Mouse (Mus musculus) limb, embryonic 15.5 days (tissue): ENCODE measurements at regions not wholly inside any gene's neighbourhood (a gene's known extent, or its start where the extent isn't known, plus 50 kb on each side); places are given as distances from the start of the nearest gene placed in this dataset.
A peak's percentile ranks its signal among the peaks of the same experiment; 100 is the strongest.

Experiments used
- ATAC-seq: fragments of 200-750 bp; cut with Nextera tagmentation; 2 replicates; pipeline ENCODE4 v1.8.0; 2017; ENCODE audit warnings: low read depth, moderate TSS enrichment; ENCODE audit not compliant: insufficient number of reproducible peaks, low FRiP score, low TSS enrichment
- H3K27ac ChIP-seq: fragments of 300-500 bp; sonication (generic); 2 replicates; pipeline ENCODE4 v1.5.1; 2015; ENCODE audit warnings: moderate library complexity, mild to moderate bottlenecking, inconsistent platforms
- H3K27me3 ChIP-seq: fragments of 300-500 bp; sonication (generic); 2 replicates; pipeline ENCODE4 v1.6.1; 2015; ENCODE audit warnings: inconsistent platforms
- H3K36me3 ChIP-seq: fragments of 300-500 bp; sonication (generic); 2 replicates; pipeline ENCODE4 v1.6.1; 2015; ENCODE audit warnings: inconsistent platforms
- H3K4me1 ChIP-seq: fragments of 300-500 bp; sonication (generic); 2 replicates; pipeline ENCODE4 v1.6.1; 2015; ENCODE audit warnings: inconsistent platforms
- H3K4me2 ChIP-seq: fragments of 300-500 bp; sonication (generic); 2 replicates; pipeline ENCODE4 v1.6.1; 2015; ENCODE audit warnings: mild to moderate bottlenecking, inconsistent platforms
- H3K4me3 ChIP-seq: fragments of 300-500 bp; sonication (generic); 2 replicates; pipeline ENCODE4 v1.5.1; 2015; ENCODE audit warnings: mild to moderate bottlenecking, inconsistent platforms
- H3K9ac ChIP-seq: fragments of 300-500 bp; sonication (generic); 2 replicates; pipeline ENCODE4 v1.6.1; 2015; ENCODE audit warnings: inconsistent platforms
- H3K9me3 ChIP-seq: fragments of 300-500 bp; sonication (generic); 2 replicates; pipeline ENCODE4 v1.6.1; 2016; ENCODE audit warnings: inconsistent platforms
- WGBS: fragments of 180-500 bp; shearing (Covaris S2); methylation state at CpG from one replicate; pipeline ENCODE4 v1.1.7; 2015; 5-methylcytosine and 5-hydroxymethylcytosine counted together

- Histone ChIP-seq H3K27ac (no peak overlapping the region), H3K36me3 (no peaks in the 10 kb centered on the region), H3K4me2 (no peak overlapping the region), H3K9me3 (no peaks in the 10 kb centered on the region), H3K27me3 (no peaks in the 10 kb centered on the region), H3K4me3 (no peak overlapping the region), H3K4me1 (no peaks in the 10 kb centered on the region), H3K9ac (no peak overlapping the region)
- 44% methylated on average over 6 of the region's 6 CpGs for WGBS
- ATAC-seq = no peak
Measured at GRCm38 (mm10) chr7:40680993-40681392, 217.1 kb upstream of the Vstm2b start.

GRCm38 (mm10) chr7:40683176-40683575, 215.0 kb upstream of the Vstm2b start:
- ATAC-seq = no peak
- WGBS = 52% methylated on average over 1 of the region's 1 CpGs

GRCm38 (mm10) chr7:40683641-40684040, 214.5 kb upstream of the Vstm2b start:
- H3K27ac ChIP-seq = no peak overlapping the region
- no peak overlapping the region for H3K4me2 ChIP-seq
- no peak for ATAC-seq
- H3K9ac ChIP-seq = no peak overlapping the region
- no peak overlapping the region for H3K4me3 ChIP-seq
- no peaks in the 10 kb centered on the region for H3K27me3 ChIP-seq
- H3K36me3 ChIP-seq = no peaks in the 10 kb centered on the region
- H3K4me1 ChIP-seq = no peaks in the 10 kb centered on the region
- no peaks in the 10 kb centered on the region for H3K9me3 ChIP-seq
- WGBS = 54% methylated on average over 3 of the region's 3 CpGs

More at GRCm38 (mm10) chr7:40683176-40683575, 215.0 kb upstream of the Vstm2b start:
- no peak overlapping the region for H3K4me2 ChIP-seq
- no peak overlapping the region for H3K9ac ChIP-seq
- H3K4me1 ChIP-seq = no peaks in the 10 kb centered on the region
- no peak overlapping the region for H3K27ac ChIP-seq
- no peak overlapping the region for H3K4me3 ChIP-seq
- no peaks in the 10 kb centered on the region for H3K9me3 ChIP-seq
- H3K36me3 ChIP-seq = no peaks in the 10 kb centered on the region
- H3K27me3 ChIP-seq = no peaks in the 10 kb centered on the region

- ATAC-seq = no peak
Measured at GRCm38 (mm10) chr7:40687005-40687404, 211.1 kb upstream of the Vstm2b start.

GRCm38 (mm10) chr7:40688546-40688945, 209.6 kb upstream of the Vstm2b start:
- WGBS = 41% methylated on average over 4 of the region's 4 CpGs
- Histone ChIP-seq H3K27me3 (no peaks in the 10 kb centered on the region), H3K27ac (no peak overlapping the region), H3K9me3 (no peaks in the 10 kb centered on the region), H3K9ac (no peak overlapping the region), H3K4me1 (no peaks in the 10 kb centered on the region), H3K4me2 (no peak overlapping the region), H3K36me3 (no peaks in the 10 kb centered on the region), H3K4me3 (no peak overlapping the region)
- no peak for ATAC-seq

More at GRCm38 (mm10) chr7:40687005-40687404, 211.1 kb upstream of the Vstm2b start:
- Histone ChIP-seq H3K4me1 (no peaks in the 10 kb centered on the region), H3K36me3 (no peaks in the 10 kb centered on the region), H3K27me3 (no peaks in the 10 kb centered on the region), H3K4me3 (no peak overlapping the region), H3K9me3 (no peaks in the 10 kb centered on the region), H3K9ac (no peak overlapping the region), H3K4me2 (no peak overlapping the region), H3K27ac (no peak overlapping the region)
- WGBS = 91% methylated on average over 3 of the region's 3 CpGs

- H3K36me3 ChIP-seq = no peaks in the 10 kb centered on the region
- H3K9ac ChIP-seq = no peak overlapping the region
- no peak overlapping the region for H3K4me2 ChIP-seq
- H3K4me1 ChIP-seq = no peaks in the 10 kb centered on the region
- 52% methylated on average over 5 of the region's 5 CpGs for WGBS
- H3K9me3 ChIP-seq = no peaks in the 10 kb centered on the region
- ATAC-seq = no peak
- no peaks in the 10 kb centered on the region for H3K27me3 ChIP-seq
- H3K27ac ChIP-seq = no peak overlapping the region
- no peak overlapping the region for H3K4me3 ChIP-seq
Measured at GRCm38 (mm10) chr7:40693755-40694154, 204.4 kb upstream of the Vstm2b start.

- Histone ChIP-seq H3K9me3 (no peaks in the 10 kb centered on the region), H3K27ac (no peak overlapping the region), H3K4me3 (no peak overlapping the region), H3K36me3 (no peaks in the 10 kb centered on the region), H3K27me3 (no peaks in the 10 kb centered on the region), H3K9ac (no peak overlapping the region), H3K4me1 (no peaks in the 10 kb centered on the region), H3K4me2 (no peak overlapping the region)
- WGBS = 68% methylated on average over 8 of the region's 8 CpGs
- no peak for ATAC-seq
Measured at GRCm38 (mm10) chr7:40697551-40697950, 200.6 kb upstream of the Vstm2b start.

- Histone ChIP-seq H3K36me3 (no peaks in the 10 kb centered on the region), H3K9me3 (no peaks in the 10 kb centered on the region), H3K27ac (no peak overlapping the region), H3K4me3 (no peak overlapping the region), H3K4me2 (no peak overlapping the region), H3K27me3 (no peaks in the 10 kb centered on the region), H3K9ac (no peak overlapping the region), H3K4me1 (no peaks in the 10 kb centered on the region)
- ATAC-seq = no peak
- WGBS = 34% methylated on average over 3 of the region's 3 CpGs
Measured at GRCm38 (mm10) chr7:40698309-40698708, 199.8 kb upstream of the Vstm2b start.

- no peaks in the 10 kb centered on the region for H3K9me3 ChIP-seq
- no peak overlapping the region for H3K4me3 ChIP-seq
- no peak for ATAC-seq
- 88% methylated on average over 1 of the region's 1 CpGs for WGBS
- H3K36me3 ChIP-seq = no peaks in the 10 kb centered on the region
- H3K27me3 ChIP-seq = no peaks in the 10 kb centered on the region
- H3K4me1 ChIP-seq = no peaks in the 10 kb centered on the region
- H3K27ac ChIP-seq = no peak overlapping the region
- H3K4me2 ChIP-seq = no peak overlapping the region
- no peak overlapping the region for H3K9ac ChIP-seq
Measured at GRCm38 (mm10) chr7:40699633-40700032, 198.5 kb upstream of the Vstm2b start.

GRCm38 (mm10) chr7:40700656-40701055, 197.5 kb upstream of the Vstm2b start:
- H3K27ac ChIP-seq = no peak overlapping the region
- H3K36me3 ChIP-seq = no peaks in the 10 kb centered on the region
- H3K4me3 ChIP-seq = no peak overlapping the region
- no peak for ATAC-seq
- no peak overlapping the region for H3K9ac ChIP-seq
- no peak overlapping the region for H3K4me2 ChIP-seq
- 79% methylated on average over 5 of the region's 5 CpGs for WGBS
- no peaks in the 10 kb centered on the region for H3K27me3 ChIP-seq
- no peaks in the 10 kb centered on the region for H3K9me3 ChIP-seq
- H3K4me1 ChIP-seq = no peaks in the 10 kb centered on the region

- Histone ChIP-seq H3K27ac (no peak overlapping the region), H3K9me3 (no peaks in the 10 kb centered on the region), H3K4me1 (no peaks in the 10 kb centered on the region), H3K4me3 (no peak overlapping the region), H3K36me3 (no peaks in the 10 kb centered on the region), H3K27me3 (no peaks in the 10 kb centered on the region), H3K4me2 (no peak overlapping the region), H3K9ac (no peak overlapping the region)
- ATAC-seq = peak; percentile 44; the same call in 1 of the 2 replicates
- WGBS = 75% methylated on average over 5 of the region's 5 CpGs
Measured at GRCm38 (mm10) chr7:40702191-40703045, 195.7 kb upstream of the Vstm2b start.

- no peak for ATAC-seq
- Histone ChIP-seq H3K4me2 (no peak overlapping the region), H3K9ac (no peak overlapping the region), H3K27ac (no peak overlapping the region), H3K4me1 (no peaks in the 10 kb centered on the region), H3K9me3 (no peaks in the 10 kb centered on the region), H3K36me3 (no peaks in the 10 kb centered on the region), H3K27me3 (no peaks in the 10 kb centered on the region), H3K4me3 (no peak overlapping the region)
- WGBS = 90% methylated on average over 2 of the region's 2 CpGs
Measured at GRCm38 (mm10) chr7:40708231-40708630, 189.9 kb upstream of the Vstm2b start.
